In genomic region chr3:27562476-27562875, GRCm38 (mm10) we compare ENCODE assay signal across 17 mouse cellular contexts.
DNase-seq lines count a peak whose midpoint lies in the region; ATAC-seq and TF ChIP-seq lines count a peak whose summit lies in the region.
"Had no signal": no experiment of that assay in that cellular context is flagged by ENCODE, and none has a peak within 500 bp of the region (broad histone marks: within the 10 kb centered on the region; RNA-seq: fewer than 3 reads in every experiment).

No protein-coding gene starts in this region.

- no peaks in the 10 kb centered on the region for H3K9me3 ChIP-seq in liver, postnatal 0 days (ENCODE audit: low read length)
- no peaks in the 10 kb centered on the region for H3K9me3 ChIP-seq in hindbrain, embryonic 10.5 days
- H3K9me3 ChIP-seq: embryonic facial prominence, embryonic 13.5 days; forebrain, embryonic 13.5 days; heart, embryonic 13.5 days; hindbrain, embryonic 13.5 days had no signal

- no peak overlapping the region for H3K9ac ChIP-seq in liver, postnatal 0 days (replicated peaks)
- H3K9ac ChIP-seq: embryonic facial prominence, embryonic 13.5 days; forebrain, embryonic 13.5 days; forebrain, postnatal 0 days; heart, embryonic 13.5 days; hindbrain, embryonic 13.5 days had no signal

- peak; percentile 35 for DNase-seq in adrenal gland, adult 8-10 months
- no peak for DNase-seq in adrenal gland, adult 18-20 months (ENCODE audit: low spot score in 2 of 2)
- DNase-seq in cerebellum, postnatal 36 days: peak; percentile 17 to 28
- DNase-seq in cerebellum, adult 11 months: no peak
- DNase-seq in liver, postnatal 0 days: no peak
- DNase-seq in liver: no peak
- DNase-seq in adrenal gland, postnatal 36 days: peak; percentile 29 to 43
- DNase-seq in hindbrain, embryonic 10.5 days (ENCODE audit: low spot score): no peak
- DNase-seq: gastrocnemius, postnatal 14 days; heart, postnatal 4 days; kidney, adult 11 months had no signal

- no peak overlapping the region for H3K4me2 ChIP-seq in liver, postnatal 0 days (ENCODE audit: low read depth, low read length)
- H3K4me2 ChIP-seq: embryonic facial prominence, embryonic 13.5 days; forebrain, embryonic 13.5 days; heart, embryonic 13.5 days; hindbrain, embryonic 13.5 days had no signal

- WGBS in liver, postnatal 0 days (ENCODE audit: insufficient replicate concordance): 60% methylated on average over 3 of the region's 3 CpGs
- WGBS in hindbrain, embryonic 10.5 days: 86% methylated on average over 3 of the region's 3 CpGs

- H3K27ac ChIP-seq in liver, postnatal 0 days (ENCODE audit: low read depth): 0 out of 2 replicates have a peak overlapping the region, but pooled peaks have one; percentile 11
- H3K27ac ChIP-seq in hindbrain, embryonic 10.5 days: no peak overlapping the region
- H3K27ac ChIP-seq: embryonic facial prominence, embryonic 13.5 days; forebrain, embryonic 13.5 days; heart, embryonic 13.5 days; hindbrain, embryonic 13.5 days; hindbrain, postnatal 0 days had no signal

- no peak for TF ChIP-seq CTCF in liver, postnatal 0 days (IDR thresholded peaks at IDR 0.05; ENCODE audit: low read depth)

- no peak for ATAC-seq in liver, postnatal 0 days
- ATAC-seq: forebrain, embryonic 13.5 days; forebrain, postnatal 0 days; hindbrain, postnatal 0 days had no signal

- no peaks in the 10 kb centered on the region for H3K27me3 ChIP-seq in liver, postnatal 0 days (ENCODE audit: insufficient read depth, low read length)
- H3K27me3 ChIP-seq in hindbrain, embryonic 10.5 days (ENCODE audit: insufficient read depth, poor library complexity, severe bottlenecking): no peaks in the 10 kb centered on the region
- H3K27me3 ChIP-seq: embryonic facial prominence, embryonic 13.5 days; forebrain, embryonic 13.5 days; heart, embryonic 13.5 days; hindbrain, embryonic 13.5 days had no signal

- no peak overlapping the region for H3K4me3 ChIP-seq in liver, postnatal 0 days (ENCODE audit: low read depth, low read length)
- no peak overlapping the region for H3K4me3 ChIP-seq in hindbrain, embryonic 10.5 days
- H3K4me3 ChIP-seq: embryonic facial prominence, embryonic 13.5 days; forebrain, embryonic 13.5 days; heart, embryonic 13.5 days; hindbrain, embryonic 13.5 days had no signal

- no peak for TF ChIP-seq EP300 in liver, postnatal 0 days (IDR thresholded peaks at IDR 0.05; ENCODE audit: low read depth)

- peaks cover 38% of the 10 kb centered on the region for H3K4me1 ChIP-seq in liver, postnatal 0 days (ENCODE audit: insufficient read depth)
- no peaks in the 10 kb centered on the region for H3K4me1 ChIP-seq in hindbrain, embryonic 10.5 days (replicated peaks)
- H3K4me1 ChIP-seq: forebrain, embryonic 13.5 days; hindbrain, embryonic 13.5 days had no signal

- no peaks in the 10 kb centered on the region; the same call in 1 of the 2 replicates for H3K36me3 ChIP-seq in liver, postnatal 0 days (replicated peaks; ENCODE audit: insufficient read depth, low read length)
- H3K36me3 ChIP-seq in hindbrain, embryonic 10.5 days: no peaks in the 10 kb centered on the region
- H3K36me3 ChIP-seq: embryonic facial prominence, embryonic 13.5 days; hindbrain, embryonic 13.5 days had no signal

Comparison
In these comparisons a context has a peak if more than half of its experiments do, and no peak if none do; other contexts are left out.
1. DNase-seq: peak in adrenal gland, adult 8-10 months (single experiment), cerebellum, postnatal 36 days (2 of 2) and adrenal gland, postnatal 36 days (2 of 2); none in adrenal gland, adult 18-20 months (0 of 2), cerebellum, adult 11 months (single experiment), liver, postnatal 0 days (single experiment), liver (single experiment) and hindbrain, embryonic 10.5 days (single experiment).